Mouse (Mus musculus) frontal cortex, postnatal 14 days (tissue): ENCODE data around the gene Snx3.

ENCODE experiments used
- DNase-seq, 2 experiments: peaks; one replicate each; pipeline ENCODE4 v3.0.0; 2022; ENCODE audit warnings: low spot score in 2 of 2

Gene Snx3

DNA sequence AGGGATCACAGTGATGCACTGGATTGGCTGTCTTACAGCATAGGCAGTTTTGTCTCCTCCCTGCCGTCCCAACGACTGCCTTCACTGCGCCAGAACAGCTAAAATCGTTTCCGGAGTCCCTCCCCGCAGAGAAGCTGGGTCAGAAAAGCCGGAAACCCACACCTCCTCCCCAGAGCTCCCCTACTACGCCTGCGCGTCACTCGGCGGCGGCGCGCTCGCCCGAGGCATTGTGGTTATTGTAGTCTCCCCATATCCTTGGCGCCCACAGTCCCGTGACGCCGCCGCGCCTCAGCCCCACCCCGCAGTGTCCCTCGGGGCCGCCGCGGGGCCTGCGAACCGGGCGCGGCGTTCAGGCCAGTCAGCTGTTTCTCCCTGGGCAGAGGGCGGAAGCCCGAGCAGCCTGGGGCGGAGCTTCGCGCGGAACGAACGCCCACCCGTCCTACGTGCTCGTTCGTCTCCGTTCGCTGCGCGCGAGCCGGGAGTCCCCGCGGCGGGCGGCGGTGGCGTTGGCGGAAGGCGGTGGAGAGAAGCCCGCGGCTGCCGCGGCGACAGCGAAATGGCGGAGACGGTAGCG is at the start of gene Snx3:
TSS of gene Snx3 (plus strand) at position 256 of the 574 bp plus-strand sequence.
- peak; percentile 93 to 96 for DNase-seq

DNA sequence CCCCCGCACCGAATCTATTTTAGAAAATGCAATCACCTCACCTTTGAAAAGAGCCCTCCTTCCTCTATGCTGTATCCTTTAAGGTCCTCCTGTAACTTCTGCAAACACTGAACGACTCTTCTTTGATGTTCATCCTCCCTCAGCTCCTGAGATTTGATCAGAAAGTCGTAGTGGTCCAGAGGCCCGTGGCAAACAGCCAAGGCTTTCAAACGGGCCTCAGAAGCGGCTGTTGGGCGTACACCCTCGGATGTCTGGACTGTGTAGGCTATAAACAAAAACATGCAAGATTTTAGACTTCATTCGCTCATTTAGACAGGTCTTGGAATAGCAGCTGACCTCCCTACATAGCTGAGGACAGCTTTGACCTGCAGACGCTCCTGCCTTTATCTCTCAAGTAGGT is 47.6 kb upstream of the Snx3 start:
- no peak for DNase-seq

DNA sequence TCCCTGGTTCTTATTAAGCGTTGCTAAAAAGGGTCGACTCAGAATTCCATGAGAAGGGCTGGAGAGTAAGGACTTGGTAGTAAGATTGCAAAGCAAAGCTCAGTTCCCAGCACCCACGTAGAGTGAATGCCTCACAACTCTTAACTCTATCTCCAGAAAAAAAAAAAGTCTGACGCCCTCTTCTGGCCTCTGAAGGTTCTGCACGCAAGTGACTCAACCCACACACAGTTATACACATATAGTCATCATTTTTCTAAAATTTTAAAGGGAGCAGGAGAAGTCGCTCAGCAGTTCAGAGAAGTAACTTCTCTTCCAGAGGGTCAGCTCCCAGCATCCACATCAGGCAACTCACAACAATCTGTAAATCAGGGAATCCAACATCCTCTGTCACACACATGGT is 47.1 kb upstream of the Snx3 start:
- no peak for DNase-seq

DNA sequence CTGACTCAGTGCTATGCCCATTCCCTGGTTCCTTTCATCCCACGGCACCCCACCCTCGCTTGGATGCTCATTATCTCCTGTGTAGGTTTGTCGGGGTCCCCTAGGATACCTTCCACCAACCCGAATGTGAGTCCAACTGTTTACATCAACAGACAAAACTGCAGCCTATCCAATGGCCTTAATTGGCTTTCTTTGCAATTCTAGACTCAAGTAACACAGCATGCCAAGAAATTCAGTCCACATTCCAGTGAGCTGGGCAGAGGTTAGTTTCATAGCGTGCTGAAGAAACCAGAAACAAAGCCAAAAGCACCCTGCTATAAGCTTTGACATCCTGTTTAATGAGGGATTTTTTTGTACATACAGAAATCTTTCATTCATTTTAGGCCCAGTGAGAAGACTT is 45.8 kb upstream of the Snx3 start:
- DNase-seq: no peak

DNA sequence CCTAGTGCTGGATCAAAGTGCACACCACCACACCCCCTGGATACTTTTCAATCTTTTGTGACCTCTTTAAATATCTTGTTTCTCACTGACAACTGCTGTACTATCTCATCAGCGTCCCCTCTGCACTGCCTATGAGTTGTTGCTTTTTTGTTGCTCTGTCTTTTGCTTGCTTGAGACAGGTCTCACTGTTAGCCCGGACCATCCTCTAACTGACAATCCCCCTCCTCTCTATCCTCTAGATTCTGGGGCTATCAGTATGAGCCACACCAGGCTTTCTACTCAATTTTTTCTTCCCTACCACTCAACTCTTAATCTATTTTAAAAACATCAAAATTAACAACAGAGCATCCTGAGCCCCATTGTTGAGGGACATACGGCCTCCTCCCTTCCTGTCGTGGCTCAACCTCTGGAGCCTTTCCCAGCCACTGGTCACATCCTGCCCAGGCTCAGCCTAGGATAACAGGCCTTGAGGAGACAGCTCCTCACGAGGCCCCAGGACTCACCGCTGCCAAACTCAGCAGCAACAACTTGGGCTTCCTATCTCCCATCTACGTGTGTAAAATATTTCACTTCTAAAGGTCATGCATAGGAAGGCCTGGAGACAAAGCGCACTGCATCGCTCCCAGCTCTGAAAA is 44.2 kb upstream of the Snx3 start:
- DNase-seq: no peak

DNA sequence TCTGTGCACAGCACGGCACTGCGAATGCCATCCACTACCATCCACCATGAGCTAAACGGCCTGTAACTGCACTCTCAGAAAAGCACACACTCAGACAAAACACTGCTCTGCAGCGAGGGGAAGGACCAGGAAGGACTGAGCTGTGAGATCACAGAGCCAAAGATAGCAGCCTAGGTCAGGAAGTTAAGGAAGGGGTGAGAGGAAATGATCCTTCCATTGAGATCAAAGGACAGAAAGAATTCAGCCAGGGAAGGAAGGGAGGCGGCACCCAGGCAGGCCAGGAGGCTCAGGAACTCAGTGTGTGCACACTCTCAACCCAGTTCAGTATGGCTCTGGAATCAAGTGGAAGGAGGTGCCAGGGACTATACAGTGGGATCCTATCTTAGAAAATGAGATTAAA is 37.6 kb upstream of the Snx3 start:
- DNase-seq: no peak

DNA sequence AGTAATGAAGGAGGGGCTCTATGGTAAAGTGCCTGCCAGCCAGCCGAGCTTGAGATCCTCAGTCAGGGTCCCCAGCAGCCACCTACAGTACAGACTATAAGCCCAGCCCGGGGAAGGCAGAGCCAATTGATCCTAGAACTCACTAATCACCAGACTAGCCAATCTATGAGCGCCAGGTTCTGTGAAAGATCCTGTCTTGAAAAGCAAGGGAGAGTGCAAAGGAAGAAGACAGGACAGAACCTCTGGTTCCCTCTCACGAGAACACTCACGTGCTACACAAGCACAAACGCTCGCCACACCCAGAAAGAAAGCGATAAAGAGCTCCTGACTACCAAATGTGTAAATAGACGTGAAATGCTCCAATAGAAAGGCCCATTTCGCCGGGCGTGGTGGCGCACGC is 37.0 kb upstream of the Snx3 start:
- no peak for DNase-seq

DNA sequence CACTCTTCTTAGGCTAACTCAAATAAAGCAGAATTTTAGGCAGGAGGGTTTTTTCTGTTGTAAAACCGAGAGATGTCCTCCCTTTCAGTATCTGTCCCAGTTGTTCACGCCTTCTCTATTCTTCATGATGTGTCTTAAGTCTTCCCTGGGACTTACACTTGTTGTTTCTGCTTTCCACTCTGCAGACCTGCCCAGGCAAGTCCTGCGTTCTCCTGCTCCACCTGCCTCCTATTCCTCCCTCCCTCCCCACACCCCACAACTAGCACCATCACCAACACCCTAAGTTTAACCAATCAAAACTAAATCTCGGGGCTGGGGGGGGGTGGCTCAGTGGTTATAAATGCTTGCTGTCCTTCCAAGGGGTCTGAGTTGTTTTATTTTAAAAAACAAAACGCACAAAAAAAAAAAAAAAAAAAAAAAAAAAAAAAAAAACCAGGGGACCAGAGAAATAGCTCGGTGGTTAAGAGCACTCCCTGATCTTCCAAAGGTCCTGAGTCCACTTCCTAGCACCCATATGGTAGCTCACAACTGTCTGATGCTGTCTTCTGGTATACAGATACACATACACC is 26.8 kb upstream of the Snx3 start:
- no peak for DNase-seq

DNA sequence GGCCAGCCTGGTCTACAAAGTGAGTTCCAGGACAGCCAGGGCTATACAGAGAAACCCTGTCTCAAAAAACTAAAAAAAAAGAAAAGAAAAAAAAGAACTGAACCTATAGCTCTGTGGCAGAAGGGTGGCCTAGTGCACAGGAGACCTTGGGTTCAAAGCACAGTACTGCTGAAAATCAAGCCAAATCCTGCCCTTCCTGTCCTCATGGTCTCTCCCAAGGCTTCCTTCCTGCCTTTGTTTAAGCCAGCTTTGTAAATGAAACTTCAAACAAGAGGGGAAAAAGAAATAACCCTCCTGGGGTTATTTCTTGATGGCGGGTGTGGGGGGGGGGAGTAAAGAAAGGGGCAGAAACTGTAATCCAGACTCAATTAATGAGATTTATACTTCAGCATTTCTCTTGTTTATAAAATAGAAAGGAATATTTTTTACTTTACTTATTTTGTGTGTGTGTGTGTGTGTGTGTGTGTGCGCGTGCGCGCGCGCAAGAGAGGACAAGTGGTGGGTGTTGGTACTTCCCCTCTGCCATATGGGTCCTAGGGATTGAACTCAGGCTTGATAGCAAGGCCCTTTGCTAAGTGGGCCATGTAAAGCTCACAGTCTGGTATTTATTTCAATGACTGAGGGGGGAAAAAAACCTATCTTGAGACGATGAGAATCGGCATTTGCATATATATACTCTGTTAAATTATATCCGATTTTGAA is 24.9 kb upstream of the Snx3 start:
- DNase-seq: no peak

DNA sequence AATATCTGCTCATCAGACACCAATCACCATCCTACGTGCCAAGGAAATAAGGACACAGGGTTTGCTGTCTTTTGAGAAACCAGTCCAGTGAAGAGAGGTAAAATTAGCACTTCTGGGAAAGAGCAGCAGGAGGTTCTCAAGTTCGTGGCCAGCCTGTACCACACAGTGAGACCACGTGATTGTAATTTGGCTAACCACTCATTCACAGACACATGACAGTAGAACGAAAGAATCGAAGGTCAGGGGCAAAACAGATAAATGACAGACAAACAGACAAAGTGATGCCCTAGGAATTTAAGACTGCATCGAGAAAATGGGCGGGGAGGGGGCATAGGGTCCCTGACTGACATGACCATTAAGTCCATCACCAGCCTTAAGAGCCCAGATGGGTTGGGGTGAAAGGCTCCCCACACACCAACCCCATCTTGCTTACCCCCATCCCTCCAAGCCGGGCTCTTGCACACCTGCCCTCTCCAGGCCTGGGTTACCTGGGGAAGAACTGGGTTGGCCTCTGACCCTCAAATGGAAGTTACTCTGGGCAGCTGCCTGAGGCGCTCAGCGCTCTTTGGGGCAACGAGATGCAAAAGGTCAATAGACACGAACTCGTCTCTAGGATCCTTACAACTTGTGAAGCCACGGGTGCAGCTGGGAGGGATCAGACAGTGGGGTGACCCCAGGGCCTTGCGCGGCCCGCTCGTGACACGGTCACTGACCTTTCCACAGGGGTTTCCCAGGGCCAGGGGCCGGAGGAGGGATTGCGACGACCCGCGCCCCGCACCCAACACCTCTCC is 24.1 kb upstream of the Snx3 start:
- peak in 1 of 2 experiments; percentile 12 for DNase-seq

DNA sequence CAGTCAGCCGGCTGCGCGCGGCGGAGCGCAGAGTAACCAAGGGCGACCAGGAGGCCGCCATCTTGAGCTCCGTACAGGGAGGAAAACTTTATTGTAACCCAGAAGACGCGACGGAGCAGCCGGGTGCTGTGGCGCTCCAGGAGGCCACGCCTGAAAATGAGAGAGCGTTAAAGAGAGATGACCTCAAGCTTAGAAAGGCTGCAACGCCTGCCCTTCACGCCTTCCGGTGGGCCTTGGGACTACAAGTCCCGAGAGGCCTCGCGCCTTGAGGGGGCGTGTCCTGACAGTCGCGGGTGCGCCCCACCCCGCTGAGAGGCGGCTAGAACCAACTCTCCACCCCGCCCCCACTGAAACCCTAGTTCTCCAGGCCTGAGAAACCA is 23.5 kb upstream of the Snx3 start, which contains the start of gene Afg1l:
TSS of gene Afg1l (minus strand) at position 225 of the 380 bp plus-strand sequence.
- DNase-seq: peak; percentile 89 to 92

DNA sequence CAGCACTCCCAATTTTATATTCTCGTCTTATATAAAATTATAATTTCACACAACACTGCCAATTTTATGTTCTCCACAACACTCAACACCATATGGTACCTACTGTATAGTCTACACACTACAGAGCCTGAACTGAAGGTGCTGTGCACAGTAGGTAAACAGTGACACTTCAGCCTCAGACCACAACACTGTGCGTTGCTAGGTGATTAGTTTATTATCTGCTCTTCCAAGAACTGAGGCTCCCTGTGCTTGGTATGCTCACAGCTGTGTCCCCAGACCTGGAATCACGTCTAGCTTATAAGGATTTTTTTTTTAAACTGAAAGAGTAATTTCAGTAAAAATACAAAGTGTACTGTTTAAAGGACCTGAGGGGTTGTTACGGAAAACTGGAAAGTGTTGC is 21.1 kb upstream of the Snx3 start:
- no peak for DNase-seq

DNA sequence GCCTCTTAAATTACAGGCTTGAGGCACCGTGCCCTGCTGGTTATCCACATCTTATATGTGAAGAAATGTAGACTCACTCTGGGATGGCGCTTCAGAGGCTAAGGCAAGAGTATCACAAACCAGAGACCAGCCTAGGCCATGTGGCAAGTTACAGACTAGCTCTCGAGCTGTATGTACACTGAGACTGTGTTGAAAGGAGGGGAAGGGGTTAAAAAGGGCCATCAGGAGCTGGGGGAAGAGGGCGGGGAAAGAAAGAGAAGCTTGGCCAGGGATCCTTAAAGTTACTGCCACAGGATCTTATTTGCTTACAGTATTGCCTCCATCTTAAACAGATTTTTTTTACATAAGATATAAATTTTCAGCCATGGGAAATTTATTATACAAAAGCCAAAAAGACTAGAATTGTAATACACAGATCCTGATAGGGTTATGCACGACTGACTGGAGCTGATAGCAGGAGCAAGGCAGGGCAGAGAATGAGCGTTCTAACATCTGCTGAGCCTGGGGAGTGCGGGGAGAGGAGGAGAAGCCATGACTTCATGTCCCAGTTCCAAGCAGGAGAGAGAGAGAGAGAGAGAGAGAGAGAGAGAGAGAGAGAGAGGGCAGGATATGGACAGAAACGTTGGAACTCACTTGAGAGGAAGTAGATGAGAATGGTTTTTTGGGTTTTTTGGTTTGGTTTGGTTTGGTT is 13.1 kb upstream of the Snx3 start:
- DNase-seq: no peak

DNA sequence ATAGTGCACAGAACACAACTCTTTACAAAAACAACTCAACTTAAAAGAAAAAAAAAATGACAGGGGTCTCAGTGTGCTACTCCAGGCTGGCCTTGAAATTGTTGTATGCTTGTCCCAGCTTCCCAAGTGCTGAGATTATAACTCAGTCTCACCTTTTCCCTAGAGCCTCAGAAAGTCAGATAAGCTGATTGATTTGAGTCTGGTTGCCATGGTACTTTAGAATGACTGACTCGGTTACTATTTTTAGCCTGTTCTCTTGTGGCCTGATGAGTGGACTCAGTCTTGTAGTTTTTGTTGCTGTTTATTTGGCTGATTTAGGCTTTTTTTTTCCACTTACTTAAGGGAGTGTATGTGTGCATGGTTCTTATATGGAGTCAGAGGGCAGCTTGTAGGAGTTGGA is 10.7 kb upstream of the Snx3 start:
- no peak for DNase-seq

DNA sequence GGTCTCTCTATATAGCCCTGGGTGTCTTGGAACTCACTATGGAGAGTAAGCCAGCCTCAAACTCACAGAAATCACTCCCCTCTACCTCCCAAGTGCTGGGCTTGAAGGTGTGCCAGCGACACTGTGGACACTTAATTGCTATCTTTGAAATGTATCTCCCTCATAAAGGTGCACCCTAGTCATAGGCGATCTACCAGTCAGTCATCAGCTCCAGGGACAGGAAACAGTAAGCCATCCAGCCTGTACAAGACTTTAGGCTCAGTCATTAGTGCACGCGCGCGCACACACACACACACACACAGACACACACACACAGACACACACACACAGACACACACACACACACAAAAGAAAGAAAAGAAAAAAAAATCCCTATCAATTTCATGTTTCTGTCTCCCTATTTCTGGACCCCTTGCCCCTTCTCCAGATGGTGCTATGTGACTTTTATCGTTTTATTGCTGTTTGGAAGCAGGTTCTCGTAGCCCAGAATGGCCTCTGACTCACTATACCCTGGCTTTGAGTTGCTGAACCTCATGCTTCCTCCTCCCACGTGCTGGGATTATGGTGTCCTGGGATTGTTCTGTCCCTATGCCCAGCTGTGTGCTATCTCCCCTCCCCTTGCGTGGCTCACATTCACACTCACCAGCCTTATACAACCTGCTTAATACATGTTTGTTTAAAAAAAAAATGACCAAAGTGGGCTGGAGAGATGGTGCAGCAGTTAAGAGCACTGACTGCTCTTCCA is 9.6 kb upstream of the Snx3 start:
- no peak for DNase-seq

DNA sequence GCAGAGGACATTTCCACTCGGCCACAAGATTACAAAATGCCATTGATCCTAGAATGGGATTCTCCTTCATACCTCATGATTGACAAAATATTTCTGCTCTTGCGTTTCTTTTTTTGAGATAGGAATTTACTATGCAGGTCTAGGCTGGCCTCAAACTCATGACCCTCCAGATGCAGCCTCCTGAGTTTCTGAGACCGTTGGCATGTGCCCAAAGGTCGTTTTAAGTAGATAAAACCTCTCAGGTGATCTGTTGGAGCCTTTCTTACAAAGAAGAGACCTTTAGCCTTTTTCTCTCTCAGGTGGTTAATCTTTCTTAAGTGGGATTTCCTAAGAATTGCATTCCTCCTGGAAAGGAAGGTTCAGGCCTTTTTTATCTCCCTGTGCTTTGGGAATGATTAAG is 8.8 kb upstream of the Snx3 start:
- DNase-seq: no peak

DNA sequence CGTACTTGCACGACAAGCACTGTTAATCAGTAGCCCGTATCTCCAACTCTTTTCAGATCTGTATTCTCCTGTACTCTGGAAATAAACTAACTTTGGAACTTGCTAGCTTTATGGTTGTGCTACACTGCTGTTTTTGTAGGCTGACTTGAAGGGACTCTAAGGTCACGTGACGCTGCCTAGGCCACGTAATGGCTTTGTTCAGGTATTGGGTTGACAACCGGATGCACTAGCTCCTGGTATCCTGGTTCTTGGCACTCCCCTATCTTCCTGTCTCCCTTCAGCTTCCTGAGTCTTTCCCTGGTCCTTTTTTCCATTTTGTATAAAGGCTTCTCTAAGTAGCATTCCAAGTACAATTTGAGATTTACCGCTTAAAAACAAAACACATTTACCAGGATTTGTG is 1.2 kb upstream of the Snx3 start:
- DNase-seq: no peak

DNA sequence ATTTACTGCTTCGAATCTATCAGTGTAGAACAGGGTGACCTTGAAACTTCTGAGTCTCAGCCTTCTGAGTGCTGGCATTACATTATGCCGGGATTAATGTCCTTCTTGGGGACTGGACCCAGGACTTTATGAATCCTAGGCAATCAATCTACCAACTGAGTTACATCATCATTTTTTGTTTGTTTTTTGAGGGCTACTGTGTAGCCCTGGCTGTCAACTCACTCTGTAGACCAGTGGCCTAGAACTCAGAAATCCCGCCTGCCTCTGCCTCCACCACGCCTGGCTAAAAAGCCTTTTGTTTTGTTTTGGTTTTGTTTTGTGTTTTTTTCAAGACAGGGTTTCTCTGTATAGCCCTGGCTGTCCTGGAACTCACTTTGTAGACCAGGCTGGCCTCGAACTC is 669 bp upstream of the Snx3 start:
- DNase-seq: no peak

DNA sequence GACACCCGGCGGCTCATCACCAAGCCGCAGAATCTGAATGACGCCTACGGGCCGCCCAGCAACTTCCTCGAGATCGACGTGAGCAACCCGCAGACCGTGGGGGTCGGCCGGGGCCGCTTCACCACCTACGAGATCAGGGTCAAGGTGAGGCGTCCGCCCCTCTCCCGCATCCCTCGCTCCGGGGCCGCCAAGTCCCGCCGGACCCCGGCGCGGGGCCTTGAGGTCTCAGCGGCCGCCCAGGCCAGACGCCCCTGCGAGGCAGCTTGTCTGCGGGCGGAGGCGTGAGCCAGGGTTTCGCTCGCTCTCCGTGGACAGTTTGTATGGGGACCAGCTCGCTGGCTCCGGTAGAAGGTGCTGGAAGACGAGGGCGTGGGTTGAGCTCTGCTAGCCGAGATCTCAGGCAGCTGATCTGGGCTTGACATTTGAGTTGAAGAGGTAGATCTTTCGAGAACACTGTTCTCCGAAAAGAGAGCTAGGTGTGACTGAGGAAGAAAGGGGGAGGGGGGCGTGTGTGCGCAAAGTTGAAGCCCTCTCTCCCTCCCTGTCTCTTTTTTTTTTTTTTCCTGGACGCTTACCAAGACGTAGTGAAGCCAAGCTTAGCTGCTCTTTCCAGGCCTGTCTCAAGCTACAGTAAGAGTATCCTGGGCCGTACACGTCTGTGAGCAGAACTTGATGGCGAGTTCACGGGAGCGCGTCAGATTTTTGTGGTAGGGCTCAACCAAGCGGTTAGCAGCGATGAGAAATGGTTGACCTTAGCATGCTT is 700 bp downstream of the Snx3 start:
- DNase-seq: peak; percentile 16 to 55

DNA sequence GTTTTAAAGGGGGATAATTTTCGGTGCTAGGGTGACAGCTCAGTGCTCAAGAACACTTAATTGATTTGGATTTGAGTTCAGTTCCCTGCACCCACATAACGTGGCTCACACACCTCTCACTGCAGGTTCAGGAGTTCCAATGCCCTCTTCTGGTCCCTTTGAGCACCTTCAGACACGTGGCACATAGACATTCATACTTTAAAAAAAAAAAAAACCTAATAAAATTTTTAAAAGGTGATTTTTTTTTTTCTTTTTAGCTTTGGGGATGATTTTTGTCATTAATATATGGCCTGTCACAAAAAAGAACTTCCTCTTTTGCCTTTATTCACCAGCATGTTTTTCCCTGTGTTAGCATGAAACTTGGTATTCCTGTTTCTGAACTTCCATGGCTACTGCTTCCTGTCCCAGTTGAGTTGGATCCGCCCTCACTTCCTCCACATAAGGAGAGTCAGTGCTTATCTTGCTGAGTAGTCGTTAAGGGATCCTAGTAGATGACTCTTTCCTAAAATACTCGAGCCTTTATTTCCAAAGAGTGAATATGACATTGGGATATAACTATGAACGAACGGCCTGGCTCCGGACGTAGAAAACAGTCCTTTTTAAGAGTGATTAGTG is 2.4 kb downstream of the Snx3 start:
- no peak for DNase-seq
